Mouse (Mus musculus) limb, embryonic 15.5 days (tissue): ENCODE measurements around the gene Rnf157. TPM values are rescaled to one million over a fixed set of nuclear protein-coding genes. Genes with fewer than 3 reads are reported as not detected.

Source experiments
- ATAC-seq: fragments of 200-750 bp; cut with Nextera tagmentation; 2 replicates; pipeline ENCODE4 v1.8.0; 2017; ENCODE audit warnings: low read depth, moderate TSS enrichment; ENCODE audit not compliant: insufficient number of reproducible peaks, low FRiP score, low TSS enrichment
- H3K27ac ChIP-seq: fragments of 300-500 bp; sonication (generic); 2 replicates; pipeline ENCODE4 v1.5.1; 2015; ENCODE audit warnings: moderate library complexity, mild to moderate bottlenecking, inconsistent platforms
- H3K27me3 ChIP-seq: fragments of 300-500 bp; sonication (generic); 2 replicates; pipeline ENCODE4 v1.6.1; 2015; ENCODE audit warnings: inconsistent platforms
- H3K36me3 ChIP-seq: fragments of 300-500 bp; sonication (generic); 2 replicates; pipeline ENCODE4 v1.6.1; 2015; ENCODE audit warnings: inconsistent platforms
- H3K4me1 ChIP-seq: fragments of 300-500 bp; sonication (generic); 2 replicates; pipeline ENCODE4 v1.6.1; 2015; ENCODE audit warnings: inconsistent platforms
- H3K4me2 ChIP-seq: fragments of 300-500 bp; sonication (generic); 2 replicates; pipeline ENCODE4 v1.6.1; 2015; ENCODE audit warnings: mild to moderate bottlenecking, inconsistent platforms
- H3K4me3 ChIP-seq: fragments of 300-500 bp; sonication (generic); 2 replicates; pipeline ENCODE4 v1.5.1; 2015; ENCODE audit warnings: mild to moderate bottlenecking, inconsistent platforms
- H3K9ac ChIP-seq: fragments of 300-500 bp; sonication (generic); 2 replicates; pipeline ENCODE4 v1.6.1; 2015; ENCODE audit warnings: inconsistent platforms
- H3K9me3 ChIP-seq: fragments of 300-500 bp; sonication (generic); 2 replicates; pipeline ENCODE4 v1.6.1; 2016; ENCODE audit warnings: inconsistent platforms
- whole genome bisulfite sequencing: fragments of 180-500 bp; shearing (Covaris S2); methylation state at CpG from one replicate; pipeline ENCODE4 v1.1.7; 2015; 5-methylcytosine and 5-hydroxymethylcytosine counted together
- polyA plus RNA-seq: library from polyadenylated mRNA; unstranded; fragments of >200 nt; fragmentation: Nextera tagmentation; extraction: Ambion mirVana; gene quantifications from 2 replicates; pipeline ENCODE4 v1.2.1, GENCODE M21; 2015

Gene Rnf157
- polyA plus RNA-seq, 1 experiment from 2014 or later: 12.3 TPM

DNA sequence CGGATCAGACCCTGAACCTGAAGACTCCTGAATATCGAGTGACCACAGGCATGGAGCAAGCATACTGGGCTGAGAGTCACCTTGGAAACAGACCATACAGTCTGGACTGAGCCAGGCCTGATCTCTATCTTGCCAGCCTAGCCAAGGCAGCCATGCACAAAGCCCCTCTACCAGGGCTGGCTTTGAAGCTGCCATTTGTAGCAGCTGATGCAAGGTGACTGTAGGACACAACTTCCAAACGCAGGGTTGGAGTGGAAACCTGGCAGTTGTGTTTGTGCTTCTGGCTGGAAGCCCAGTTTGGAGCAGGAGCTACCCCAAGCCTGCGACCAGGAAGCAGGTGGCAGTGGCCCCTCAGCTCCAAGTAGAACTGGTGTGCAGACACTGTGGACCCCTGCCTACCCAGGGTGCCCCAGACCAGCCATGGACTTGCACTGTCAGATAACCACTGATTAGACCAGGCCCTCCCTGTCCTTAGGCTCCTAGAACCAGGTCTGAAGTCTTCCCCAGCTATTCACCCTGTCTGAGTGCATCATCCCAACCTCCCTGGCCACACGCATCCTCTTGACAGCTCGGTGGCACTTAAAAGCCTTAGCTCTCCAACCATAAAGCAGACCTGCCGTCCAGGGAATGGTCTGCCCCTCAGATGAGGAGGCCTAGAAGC is 27.7 kb upstream of the Rnf157 start:
- peaks cover 34% of the 10 kb centered on the region for H3K4me1 ChIP-seq
- 59% methylated on average over 7 of the region's 7 CpGs for WGBS
- no peak overlapping the region for H3K4me3 ChIP-seq
- H3K4me2 ChIP-seq: no peak overlapping the region
- H3K9me3 ChIP-seq: no peaks in the 10 kb centered on the region
- no peak for ATAC-seq
- peaks cover 34% of the 10 kb centered on the region for H3K36me3 ChIP-seq
- H3K9ac ChIP-seq: no peak overlapping the region
- peak overlapping the region; percentile 28 for H3K27ac ChIP-seq
- H3K27me3 ChIP-seq: no peaks in the 10 kb centered on the region

DNA sequence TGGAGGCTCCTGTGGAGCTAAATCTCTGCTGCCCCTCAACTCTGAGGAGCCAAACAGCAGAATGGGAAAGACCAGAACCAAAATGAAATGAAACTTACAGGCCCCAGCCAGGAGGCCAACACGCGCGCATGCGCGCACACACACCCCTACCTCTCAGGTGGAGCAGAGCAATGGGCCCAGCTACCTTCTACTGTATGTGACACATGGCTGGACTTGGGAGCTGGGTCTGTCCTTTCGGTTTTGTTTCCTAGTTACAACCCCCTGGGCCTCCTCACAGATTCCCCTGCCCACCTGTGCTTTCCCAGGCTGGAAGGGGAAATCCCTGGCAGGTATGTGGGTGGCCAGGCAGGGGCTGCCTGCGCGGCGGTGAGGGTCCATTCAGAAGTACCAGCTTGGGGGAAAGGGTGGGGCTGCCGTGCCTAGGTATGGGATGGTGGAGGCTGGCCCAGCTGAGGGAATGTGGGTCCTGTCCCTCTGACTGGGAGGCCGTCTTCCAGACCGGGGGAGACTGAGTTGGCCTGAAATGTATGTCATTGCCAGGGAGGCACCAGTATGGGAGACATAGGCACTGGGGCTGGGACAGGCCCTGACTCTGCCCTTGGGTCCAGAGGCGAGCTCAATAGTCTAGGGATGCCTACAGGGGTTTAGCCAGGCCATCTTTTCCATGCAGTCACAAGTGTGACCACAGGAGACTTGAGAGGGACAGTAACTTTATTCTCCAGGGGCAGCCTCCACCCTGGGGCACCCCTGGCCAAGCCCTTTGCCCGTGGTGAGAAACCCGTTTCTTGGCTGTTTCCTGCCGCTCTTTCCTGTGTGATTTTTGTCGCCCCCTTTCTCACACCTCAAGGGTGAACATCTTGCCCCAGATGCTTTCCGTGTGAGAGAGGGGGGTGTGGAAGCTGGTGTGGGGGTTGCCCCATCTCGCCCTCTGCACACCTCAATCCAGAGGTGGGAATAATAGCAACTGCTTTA is 26.7 kb upstream of the Rnf157 start:
- Histone ChIP-seq H3K4me2 (no peak overlapping the region), H3K27me3 (no peaks in the 10 kb centered on the region), H3K9ac (0 out of 2 replicates have a peak overlapping the region, but pooled peaks have one; percentile 23), H3K27ac (peak overlapping the region; percentile 47; the same call in 1 of the 2 replicates), H3K4me1 (peaks cover 41% of the 10 kb centered on the region), H3K36me3 (peaks cover 34% of the 10 kb centered on the region), H3K9me3 (no peaks in the 10 kb centered on the region), H3K4me3 (no peak overlapping the region)
- ATAC-seq: no peak
- WGBS: 74% methylated on average over 19 of the region's 19 CpGs

- 0 out of 2 replicates have a peak overlapping the region, but pooled peaks have one; percentile 24 for H3K27ac ChIP-seq
- no peak overlapping the region for H3K9ac ChIP-seq
Observed at GRCm38 (mm10) chr11:116437541-116437940, 24.7 kb upstream of the Rnf157 start.

GRCm38 (mm10) chr11:116436725-116437331 is 24.0 kb upstream of the Rnf157 start:
- Histone ChIP-seq H3K9me3 (no peaks in the 10 kb centered on the region), H3K4me1 (peaks cover 44% of the 10 kb centered on the region), H3K27ac (peak overlapping the region; percentile 27; the same call in 1 of the 2 replicates), H3K4me3 (no peak overlapping the region), H3K36me3 (peaks cover 34% of the 10 kb centered on the region), H3K27me3 (no peaks in the 10 kb centered on the region), H3K9ac (no peak overlapping the region), H3K4me2 (no peak overlapping the region)
- no peak for ATAC-seq
- 55% methylated on average over 4 of the region's 4 CpGs for WGBS

More at GRCm38 (mm10) chr11:116437541-116437940, 24.7 kb upstream of the Rnf157 start:
- no peak for ATAC-seq
- no peak overlapping the region for H3K4me3 ChIP-seq
- H3K4me1 ChIP-seq: peaks cover 44% of the 10 kb centered on the region
- H3K36me3 ChIP-seq: peaks cover 34% of the 10 kb centered on the region
- no peak overlapping the region for H3K4me2 ChIP-seq
- whole genome bisulfite sequencing: 81% methylated on average over 11 of the region's 11 CpGs
- H3K9me3 ChIP-seq: no peaks in the 10 kb centered on the region
- no peaks in the 10 kb centered on the region for H3K27me3 ChIP-seq

DNA sequence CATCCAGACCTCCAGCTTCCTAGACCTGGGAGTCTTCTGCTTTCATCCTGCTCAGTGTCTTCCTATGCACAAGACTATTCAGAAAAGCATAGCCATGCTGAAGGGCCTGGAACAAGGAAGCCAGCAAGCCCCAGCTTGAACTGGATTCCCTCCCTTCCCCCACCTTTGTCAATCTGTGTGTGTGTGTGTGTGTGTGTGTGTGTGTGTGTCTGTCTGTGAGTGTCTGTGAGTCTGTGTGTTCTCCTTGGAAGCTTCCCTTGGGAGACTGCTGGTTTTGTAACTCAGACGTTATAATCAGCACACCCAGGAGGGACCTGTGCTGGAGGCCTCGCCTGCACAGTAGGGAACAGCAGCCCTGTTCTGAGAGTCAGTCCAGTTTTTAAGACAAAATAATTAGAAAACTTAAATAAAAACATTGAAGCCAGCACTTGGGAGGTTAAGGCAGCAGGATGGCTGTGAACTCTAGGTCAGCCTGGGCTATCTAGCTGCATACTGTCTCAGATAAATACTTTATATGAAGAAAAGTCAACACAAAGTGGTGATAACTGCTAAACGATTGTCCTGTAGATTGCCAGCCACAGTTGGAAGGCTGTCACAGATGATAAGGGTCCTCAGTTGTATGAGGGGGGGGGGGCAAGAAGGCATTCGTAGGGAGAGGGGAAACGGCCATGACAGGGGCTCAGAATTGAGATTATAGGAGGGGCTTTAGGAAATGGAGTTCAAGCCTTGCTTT is 23.3 kb upstream of the Rnf157 start:
- peaks cover 34% of the 10 kb centered on the region for H3K36me3 ChIP-seq

GRCm38 (mm10) chr11:116434967-116435752 is 22.3 kb upstream of the Rnf157 start:
- no peaks in the 10 kb centered on the region for H3K9me3 ChIP-seq
- H3K4me3 ChIP-seq: peak overlapping the region; percentile 77
- H3K4me2 ChIP-seq: peak overlapping the region; percentile 60
- WGBS: 44% methylated on average over 12 of the region's 12 CpGs
- H3K36me3 ChIP-seq: peaks cover 34% of the 10 kb centered on the region
- H3K4me1 ChIP-seq: peaks cover 41% of the 10 kb centered on the region
- peak overlapping the region; percentile 93 for H3K27ac ChIP-seq
- H3K27me3 ChIP-seq: no peaks in the 10 kb centered on the region
- peak overlapping the region; percentile 71 for H3K9ac ChIP-seq
- no peak for ATAC-seq

More for the DNA sequence above, 23.3 kb upstream of the Rnf157 start:
- Histone ChIP-seq H3K4me2 (peak overlapping the region; percentile 60; the same call in 1 of the 2 replicates), H3K27me3 (no peaks in the 10 kb centered on the region), H3K4me3 (peak overlapping the region; percentile 13), H3K4me1 (peaks cover 46% of the 10 kb centered on the region), H3K9me3 (no peaks in the 10 kb centered on the region), H3K27ac (peak overlapping the region; percentile 27; the same call in 1 of the 2 replicates), H3K9ac (no peak overlapping the region)
- no peak for ATAC-seq
- 63% methylated on average over 5 of the region's 5 CpGs for WGBS

DNA sequence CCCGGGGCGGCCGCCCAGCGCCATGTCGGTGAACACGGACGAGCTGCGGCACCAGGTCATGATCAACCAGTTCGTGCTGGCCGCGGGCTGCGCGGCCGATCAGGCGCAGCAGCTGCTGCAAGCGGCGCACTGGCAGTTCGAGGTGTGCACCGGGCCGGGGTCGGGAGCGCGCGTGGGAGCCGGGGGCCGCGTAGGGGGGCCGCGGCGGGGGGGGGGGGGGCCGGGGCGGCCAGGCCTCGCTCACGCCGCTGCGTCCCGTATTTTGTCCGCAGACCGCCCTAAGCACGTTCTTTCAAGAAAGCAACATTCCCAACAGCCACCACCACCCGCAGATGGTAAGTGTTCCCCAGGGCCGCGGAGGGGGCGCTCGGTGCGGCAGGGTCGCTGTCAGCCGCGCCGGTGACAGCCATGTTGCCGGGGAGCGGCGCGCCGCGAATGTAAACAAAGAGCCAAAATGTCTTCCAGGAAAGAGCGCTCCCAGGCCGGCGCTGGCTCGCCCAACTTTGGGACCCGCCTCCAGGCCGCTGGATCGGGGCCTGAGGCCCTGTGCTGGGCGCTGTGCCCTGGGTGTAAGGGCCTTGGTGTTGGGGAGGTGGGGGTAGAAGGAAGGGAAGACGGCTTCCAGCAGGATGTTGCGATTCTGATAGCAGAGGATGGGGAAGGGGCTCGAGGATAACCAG is 21.6 kb upstream of the Rnf157 start:
- peak; percentile 21; the same call in 1 of the 2 replicates for ATAC-seq
- peaks cover 36% of the 10 kb centered on the region for H3K4me1 ChIP-seq
- peak overlapping the region; percentile 77 for H3K4me3 ChIP-seq
- H3K9ac ChIP-seq: peak overlapping the region; percentile 71
- H3K36me3 ChIP-seq: peaks cover 28% of the 10 kb centered on the region
- H3K4me2 ChIP-seq: peak overlapping the region; percentile 60
- no peaks in the 10 kb centered on the region for H3K27me3 ChIP-seq
- H3K27ac ChIP-seq: peak overlapping the region; percentile 93
- WGBS: under 1% methylated on average over 35 of the region's 67 CpGs
- H3K9me3 ChIP-seq: no peaks in the 10 kb centered on the region

DNA sequence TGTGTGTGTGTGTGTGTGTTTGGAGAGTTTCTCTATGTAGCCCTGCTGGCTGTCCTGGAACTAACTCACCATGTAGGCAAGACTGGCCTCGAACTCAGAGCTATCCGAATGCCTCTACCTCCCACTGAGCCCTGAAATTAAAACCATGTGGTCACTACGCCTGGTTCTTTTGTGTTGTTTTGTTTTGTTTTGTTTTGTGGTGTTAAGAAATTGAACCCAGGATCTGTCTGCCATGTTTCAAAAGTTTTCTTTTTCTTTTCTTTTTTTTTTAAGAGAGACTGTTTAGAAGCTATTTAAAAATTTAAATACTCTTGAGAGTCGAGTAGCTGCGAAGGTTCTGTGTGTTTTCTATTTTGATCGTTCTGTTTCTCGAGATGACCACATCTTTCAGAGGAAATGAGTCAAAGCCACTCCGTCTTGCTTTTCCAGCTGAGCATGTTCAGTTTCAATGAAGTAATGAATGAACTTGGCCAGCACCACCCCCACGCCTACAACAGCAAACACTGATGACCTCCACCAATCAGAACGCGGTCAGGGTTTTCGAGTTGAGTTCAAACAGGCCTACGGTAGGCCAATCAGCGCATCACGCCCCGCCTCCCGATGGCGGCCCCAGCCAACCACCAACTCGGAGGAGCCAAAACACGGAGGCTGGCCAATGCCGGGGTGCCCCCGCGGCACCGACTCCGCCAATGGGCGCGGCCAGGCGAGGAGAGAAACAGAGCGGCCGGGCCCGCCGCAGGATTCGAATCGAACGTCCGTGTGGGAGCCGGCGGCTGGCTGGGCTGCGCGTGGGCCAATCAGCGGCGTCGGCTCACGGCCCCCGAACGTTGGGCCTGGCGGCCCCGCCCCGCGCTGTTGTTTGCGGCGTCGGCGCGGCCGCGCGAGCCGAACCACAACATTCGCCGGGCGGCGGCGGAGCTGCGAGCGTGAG is 20.8 kb upstream of the Rnf157 start, which contains the start of gene Ubald2:
TSS of gene Ubald2 (plus strand) at position 739 of the 931 bp plus-strand sequence.
- H3K27ac ChIP-seq: peak within 1 kb of the TSS; percentile 93
- peak within 1 kb of the TSS; percentile 60 for H3K4me2 ChIP-seq
- no peaks in the 10 kb centered on the region for H3K27me3 ChIP-seq
- H3K4me3 ChIP-seq: peak within 1 kb of the TSS; percentile 77
- H3K4me1 ChIP-seq: peaks cover 36% of the 10 kb centered on the region
- peak within 1 kb of the TSS; percentile 71 for H3K9ac ChIP-seq
- H3K9me3 ChIP-seq: no peaks in the 10 kb centered on the region
- H3K36me3 ChIP-seq: peaks cover 21% of the 10 kb centered on the region
- peak; percentile 97 for ATAC-seq
- under 1% methylated on average over 55 of the region's 66 CpGs for WGBS

DNA sequence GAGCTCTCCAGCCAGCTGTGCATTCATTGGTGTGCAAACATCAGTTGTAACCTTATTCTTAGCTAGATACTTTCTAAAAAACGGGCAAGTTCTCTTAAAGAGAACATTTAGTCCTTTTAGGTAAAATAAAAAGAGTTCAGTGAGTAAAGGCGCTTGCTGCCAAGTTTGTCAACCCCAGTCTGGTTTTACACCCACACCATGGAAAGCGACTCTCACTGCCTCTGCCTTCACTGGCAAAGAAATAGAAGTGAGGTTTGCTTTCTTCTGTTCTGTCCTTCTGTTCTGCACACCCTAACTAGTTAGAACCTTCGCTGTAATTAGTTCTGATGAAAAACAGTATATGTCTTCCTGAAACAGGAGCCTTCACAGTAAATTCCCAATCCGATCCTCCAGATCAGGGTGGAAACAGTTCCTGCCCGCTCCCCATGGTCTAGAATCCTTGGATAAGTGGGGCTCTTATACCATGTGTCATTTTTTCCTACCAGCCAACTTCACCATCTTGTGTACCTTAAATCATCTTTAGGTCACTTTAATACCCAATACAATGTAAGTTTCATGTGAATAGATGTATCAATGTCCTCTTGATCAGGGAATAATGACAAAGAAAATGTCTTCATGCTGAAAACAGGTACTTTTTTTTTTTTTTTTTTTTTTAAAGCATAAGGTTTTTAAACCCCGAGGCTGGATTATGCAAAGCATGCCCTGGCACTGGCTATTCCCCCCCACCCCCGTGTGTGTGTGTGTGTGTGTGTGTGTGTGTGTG is 19.9 kb upstream of the Rnf157 start:
- no peak overlapping the region for H3K9ac ChIP-seq
- WGBS: 61% methylated on average over 8 of the region's 8 CpGs
- no peak overlapping the region for H3K4me3 ChIP-seq
- peaks cover 21% of the 10 kb centered on the region for H3K36me3 ChIP-seq
- no peak for ATAC-seq
- peaks cover 36% of the 10 kb centered on the region for H3K4me1 ChIP-seq
- H3K9me3 ChIP-seq: no peaks in the 10 kb centered on the region
- no peak overlapping the region for H3K4me2 ChIP-seq
- no peaks in the 10 kb centered on the region for H3K27me3 ChIP-seq
- peak overlapping the region; percentile 72; the same call in 1 of the 2 replicates for H3K27ac ChIP-seq
